Mouse (Mus musculus) heart, adult 2 months (tissue): ENCODE results near the gene Fgfr2.

Experiments used
- EP300 ChIP-seq: fragments of 200-500 bp; IDR thresholded peaks from 2 replicates; pipeline ENCODE4 v1.6.1; 2011; ENCODE audit warnings: low read depth, low read length, control low read depth; ENCODE audit not compliant: insufficient read depth
- POLR2A ChIP-seq: fragments of 200-500 bp; IDR thresholded peaks from 2 replicates; pipeline ENCODE4 v1.6.1; 2011; ENCODE audit warnings: mild to moderate bottlenecking, low read depth, low read length, control low read depth; ENCODE audit not compliant: insufficient read depth

DNA sequence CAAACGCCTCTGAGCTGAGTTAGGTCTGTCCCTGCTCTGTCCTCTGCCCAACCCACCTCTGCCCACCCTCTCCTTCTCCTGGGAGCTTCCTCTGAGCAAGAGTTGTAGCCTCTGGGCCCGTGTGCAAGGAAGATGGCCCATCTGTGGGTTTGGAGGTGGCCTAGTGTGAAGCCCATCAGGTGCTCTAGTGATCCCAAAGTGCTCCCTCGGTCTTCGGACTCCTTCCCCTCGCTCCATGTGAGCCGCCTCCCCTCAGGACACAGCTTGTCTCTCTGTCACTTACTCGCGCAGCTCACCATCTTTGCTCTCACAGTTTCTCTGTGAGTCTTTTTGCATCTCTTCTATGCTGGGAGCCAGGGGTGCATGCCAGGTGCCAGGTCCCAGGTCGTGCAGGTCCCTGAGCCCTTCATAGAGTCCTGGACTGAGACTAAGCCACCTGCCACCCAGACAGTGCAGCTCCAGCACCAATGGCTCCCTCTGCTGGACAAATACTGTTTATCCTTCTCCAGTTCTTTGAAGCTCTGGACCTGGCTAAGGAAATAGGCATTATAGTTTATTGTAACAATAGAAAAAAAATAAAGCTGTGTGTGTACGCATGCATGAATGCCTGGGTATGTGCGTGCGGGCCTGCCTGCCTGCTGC, 484.6 kb downstream of the Fgfr2 start:
- TF ChIP-seq POLR2A: no peak
- TF ChIP-seq EP300: no peak
